Mouse (Mus musculus) skeletal muscle tissue, postnatal 0 days (tissue): ENCODE results near the gene Cbr4. TPM values are rescaled to one million over a fixed set of nuclear protein-coding genes. Genes with fewer than 3 reads are reported as not detected.

Source experiments
- polyA plus RNA-seq: library from polyadenylated mRNA; unstranded; fragments of >200 nt; fragmentation: Nextera tagmentation; extraction: Ambion mirVana; gene quantifications from 2 replicates; pipeline ENCODE4 v1.2.1, GENCODE M21; 2015

The Cbr4 gene
- polyA plus RNA-seq, result 58.8 and 64.0 TPM in 2 replicates

GRCm38 (mm10) chr8:61487597-61488156, at the start of gene Cbr4:
TSS of gene Cbr4 (plus strand) at chr8:61487734.

